Mouse (Mus musculus): ENCODE measurements at regions not wholly inside any gene's neighbourhood (a gene's known extent, or its start where the extent isn't known, plus 50 kb on each side); places are given as distances from the start of the nearest gene placed in this dataset.
A peak's percentile ranks its signal among the peaks of the same experiment; 100 is the strongest.

DNA sequence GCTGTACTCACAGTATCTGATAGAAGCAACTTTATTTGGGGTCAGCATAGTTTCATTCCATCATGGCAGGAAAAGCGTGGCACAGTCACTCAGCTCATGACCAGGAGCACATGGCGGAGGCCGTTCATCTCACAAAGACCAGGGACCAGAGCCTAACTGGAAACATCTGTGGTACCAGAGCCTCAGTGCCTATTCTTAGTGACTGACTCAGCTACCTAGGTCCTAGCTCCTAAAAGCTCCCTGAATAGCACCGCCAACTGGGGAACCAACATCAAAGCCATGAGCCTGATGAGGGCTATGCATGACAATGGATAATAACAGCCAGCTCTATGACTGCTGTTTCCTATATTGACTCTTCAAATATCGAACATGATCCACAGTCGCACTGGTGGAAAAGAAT lies 198.2 kb downstream of the Gm10260 start:
- no peak for DNase-seq (ENCODE audit: low spot score)

DNA sequence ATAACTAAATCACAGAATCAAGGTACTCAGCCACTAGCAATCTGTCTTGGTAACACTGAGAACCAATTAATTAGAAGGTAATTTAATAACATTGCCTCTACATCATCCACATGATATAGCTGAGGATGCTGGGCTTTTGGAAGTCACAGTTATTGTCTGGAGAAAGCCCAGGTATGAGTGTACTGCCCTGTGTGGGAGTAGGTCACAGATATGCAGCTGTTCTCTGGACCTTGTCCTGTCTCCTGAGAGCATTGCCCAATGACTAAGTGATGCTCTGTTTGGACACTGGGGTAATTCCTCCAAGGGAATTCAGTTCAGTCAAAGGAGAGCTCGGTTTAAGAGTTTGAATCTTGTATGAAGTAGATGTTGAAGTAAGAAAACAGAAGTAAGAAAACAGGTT lies 199.6 kb downstream of the Gm10260 start:
- no peak for DNase-seq (ENCODE audit: low spot score)

DNA sequence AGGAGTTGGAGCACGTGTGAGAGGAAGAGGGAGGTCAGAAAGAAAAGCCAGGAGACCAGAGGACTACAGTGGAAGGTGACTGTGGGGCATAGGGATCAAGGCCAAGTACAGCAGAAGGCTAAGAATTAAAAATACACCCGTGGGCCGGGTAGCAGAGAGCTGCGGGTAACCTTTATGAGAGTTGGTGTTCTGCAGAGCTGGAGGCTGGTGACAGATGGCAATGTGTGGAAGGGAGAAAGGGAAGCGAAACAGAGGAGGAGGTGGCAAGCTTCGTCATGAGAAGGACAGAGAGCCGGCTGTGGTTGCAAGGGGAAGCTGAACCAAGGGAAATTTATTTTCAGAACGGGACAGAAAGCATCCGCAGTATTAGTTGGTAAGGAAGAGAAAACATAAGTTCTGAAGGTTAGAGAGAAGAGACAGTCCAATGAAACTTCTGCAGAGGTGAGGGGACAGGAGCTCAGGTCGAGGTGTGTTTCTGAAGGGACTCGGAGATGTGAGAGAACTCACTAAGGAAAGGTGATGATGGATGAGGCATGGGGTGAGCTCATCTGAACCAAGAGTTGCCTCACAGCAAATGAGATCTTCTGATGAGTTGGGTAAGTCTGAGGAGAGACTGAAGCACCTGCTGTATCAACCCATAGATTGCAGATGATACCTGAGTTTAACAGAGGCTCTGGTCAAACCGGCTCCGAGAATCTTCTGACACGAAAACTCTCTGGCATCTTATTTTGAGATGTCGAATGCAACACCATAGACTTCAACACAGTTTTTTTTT lies 200.6 kb downstream of the Gm10260 start:
- no peak for DNase-seq (ENCODE audit: low spot score)

DNA sequence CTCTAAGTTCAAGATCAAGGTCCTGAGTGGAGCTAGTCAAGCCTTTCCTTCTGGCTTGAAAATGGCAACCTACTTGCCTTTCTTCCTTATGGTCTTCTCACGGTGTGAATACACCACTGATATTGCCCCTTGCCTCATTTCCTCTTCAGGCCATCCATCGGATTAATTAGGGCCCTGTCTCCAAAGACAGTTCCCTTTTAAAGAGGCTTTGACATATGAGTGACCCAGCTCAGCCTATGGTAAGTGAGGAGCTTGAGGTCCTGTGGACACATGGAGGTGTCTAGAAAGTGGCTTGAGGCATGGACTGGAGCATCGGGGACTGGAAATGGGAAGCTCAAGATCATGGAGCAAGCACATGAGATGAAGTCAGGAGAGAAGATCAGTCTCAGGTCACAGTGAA lies 201.5 kb downstream of the Gm10260 start:
- no peak for DNase-seq (ENCODE audit: low spot score)

DNA sequence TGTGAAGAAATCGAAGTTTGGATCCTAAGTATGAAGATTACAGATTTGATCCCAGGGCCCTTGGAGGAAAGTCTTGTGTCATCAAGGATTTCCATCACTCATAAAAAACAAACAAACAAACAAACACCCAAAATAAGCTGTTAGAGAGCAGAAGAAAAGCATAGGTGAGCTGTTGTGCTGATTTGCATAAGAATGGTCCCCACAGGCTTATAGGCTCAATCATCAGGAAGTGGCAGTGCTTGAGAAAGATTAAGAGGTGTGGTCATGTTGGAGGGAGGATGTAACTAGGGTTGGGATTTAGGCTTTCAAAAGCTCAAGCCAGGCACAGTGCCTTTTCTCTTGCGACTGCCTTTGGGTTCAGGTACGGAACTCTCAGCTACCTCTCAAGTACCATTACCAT lies 205.1 kb downstream of the Gm10260 start:
- no peak for DNase-seq (ENCODE audit: low spot score)

DNA sequence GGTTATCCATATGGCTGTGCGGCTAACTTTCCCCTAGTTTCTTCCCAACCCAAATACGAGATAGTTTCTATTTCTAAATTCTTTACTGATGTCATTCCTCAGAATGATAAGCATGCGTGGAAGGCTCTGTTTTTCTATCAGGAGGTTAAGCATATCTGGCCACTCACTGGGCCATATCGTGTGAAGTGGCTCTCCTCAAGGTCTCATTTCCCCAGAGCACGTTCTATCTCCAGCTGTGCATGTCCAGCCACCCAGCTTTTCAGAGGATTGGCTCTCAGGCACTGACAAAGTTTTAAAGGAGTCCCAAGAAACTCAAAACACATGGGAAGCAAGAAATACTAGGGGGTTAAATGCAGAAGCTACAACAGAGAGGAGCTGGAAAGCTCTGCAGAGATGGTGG lies 205.8 kb downstream of the Gm10260 start:
- no peak for DNase-seq (ENCODE audit: low spot score)

DNA sequence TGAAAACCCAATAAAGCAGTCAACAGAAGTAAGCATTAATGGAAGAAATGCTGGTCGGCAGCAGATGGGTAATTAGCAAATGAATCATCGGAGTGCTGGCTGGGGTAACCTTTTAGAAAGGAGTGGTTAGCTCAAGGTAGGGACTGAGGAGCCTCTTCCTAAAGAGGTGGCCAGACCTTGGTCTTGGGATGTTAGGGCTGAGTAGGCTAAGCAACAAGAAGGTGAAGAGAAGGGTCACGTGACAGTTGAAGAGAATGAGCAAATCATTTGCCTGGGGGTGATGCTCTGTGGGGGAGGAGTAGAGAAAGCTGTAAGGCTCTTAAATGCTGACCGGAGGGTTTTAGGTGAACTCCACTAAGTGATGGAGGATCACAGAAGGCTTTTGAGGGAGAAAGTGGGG lies 208.2 kb downstream of the Gm10260 start:
- DNase-seq (ENCODE audit: low spot score): no peak

DNA sequence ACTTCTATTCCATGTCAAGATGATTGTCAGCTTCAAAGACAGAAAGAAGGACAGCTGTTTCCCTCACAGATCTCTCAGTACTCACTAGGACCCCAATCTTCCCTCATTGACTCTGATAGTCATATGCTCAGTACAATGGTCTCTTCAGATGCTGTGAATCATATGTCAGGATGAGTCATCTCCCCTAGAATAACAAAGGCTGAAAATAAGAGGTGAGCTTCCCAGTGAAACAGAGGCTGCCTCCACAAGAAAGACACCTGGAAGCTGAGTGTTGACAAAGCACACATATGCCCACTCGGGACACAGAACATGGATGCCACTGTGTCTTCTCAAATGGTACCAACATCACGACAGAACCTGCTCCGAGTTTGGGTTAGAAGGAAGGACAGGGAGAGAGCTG lies 209.6 kb downstream of the Gm10260 start:
- no peak for DNase-seq (ENCODE audit: low spot score)

DNA sequence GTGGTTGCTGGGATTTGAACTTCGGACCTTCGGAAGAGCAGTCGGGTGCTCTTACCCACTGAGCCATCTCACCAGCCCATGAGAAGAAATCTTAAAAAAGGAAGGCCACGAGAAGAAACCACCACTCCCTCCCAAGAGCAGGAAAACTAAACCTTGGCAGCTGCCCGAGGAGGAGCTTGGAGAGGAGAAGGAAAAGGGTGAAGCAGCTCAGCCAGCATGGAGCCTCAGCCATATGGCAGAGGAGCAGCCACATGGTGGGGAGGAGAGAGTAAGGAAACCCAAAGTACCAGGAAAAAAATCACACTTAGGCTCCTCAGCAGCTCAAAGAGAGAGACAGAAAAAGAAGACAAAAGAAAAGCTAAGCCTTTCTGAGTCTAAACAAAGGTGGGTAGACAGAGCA lies 210.3 kb downstream of the Gm10260 start:
- DNase-seq (ENCODE audit: low spot score): no peak

DNA sequence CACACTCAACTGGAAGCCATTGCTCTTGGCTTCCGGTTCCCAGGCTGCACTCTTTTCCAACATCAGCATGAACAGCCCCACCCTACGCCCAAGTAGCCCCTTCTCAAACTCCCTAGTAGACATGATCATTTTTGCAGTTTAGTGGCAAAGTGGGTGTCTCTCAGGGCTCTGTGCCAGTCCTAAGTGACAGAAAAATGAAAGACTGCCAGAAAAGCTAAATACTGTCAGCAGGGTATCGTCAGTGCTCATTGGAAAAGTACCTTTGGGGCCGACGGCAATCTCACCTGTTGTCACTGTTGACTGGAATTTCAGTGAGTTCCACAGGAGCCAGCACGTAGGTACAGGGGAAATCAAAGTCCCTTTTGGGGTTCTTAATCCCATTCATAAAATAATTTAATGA lies 211.0 kb downstream of the Gm10260 start:
- no peak for DNase-seq (ENCODE audit: low spot score)

DNA sequence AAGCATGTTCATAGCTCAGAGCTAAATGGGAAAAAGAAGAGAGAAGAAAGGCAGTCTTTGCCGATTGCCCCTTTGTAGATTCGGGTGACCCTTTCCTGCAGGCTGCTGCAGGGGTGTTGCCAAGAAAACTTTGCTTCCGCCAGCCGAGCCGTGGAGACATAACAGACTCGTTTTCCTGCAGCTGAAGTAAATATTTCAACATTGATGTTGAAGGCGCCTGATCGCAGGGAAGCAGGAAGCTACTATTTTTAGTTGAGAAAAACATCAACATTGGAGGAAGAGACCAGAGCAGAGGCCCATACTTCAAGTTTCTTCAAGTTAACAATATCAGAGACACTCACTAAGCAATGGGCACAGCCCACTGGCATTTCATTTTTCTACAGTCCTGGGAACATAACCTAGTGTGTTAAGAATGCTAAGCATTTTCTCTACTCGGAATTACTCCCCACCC lies 211.9 kb downstream of the Gm10260 start:
- DNase-seq (ENCODE audit: low spot score): peak; percentile 43

DNA sequence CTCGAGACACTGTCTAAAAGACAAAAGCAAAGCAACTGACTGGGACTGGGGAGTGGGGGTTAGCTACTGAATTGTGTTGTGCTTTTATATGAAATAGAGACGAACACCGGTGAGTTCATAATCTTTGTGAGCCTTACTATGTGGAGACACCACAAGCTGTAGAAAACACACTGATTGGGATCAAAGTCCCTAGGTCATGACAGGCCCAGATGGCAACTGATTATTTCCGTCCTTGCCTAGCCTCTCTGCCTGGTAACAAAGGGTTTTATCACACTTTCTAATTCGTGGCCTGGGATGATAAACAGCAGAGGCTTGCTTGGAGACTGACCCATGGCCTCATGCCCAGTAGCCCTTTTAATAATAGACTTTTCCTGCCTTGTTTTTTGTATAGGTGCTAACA lies 213.5 kb downstream of the Gm10260 start:
- no peak for DNase-seq (ENCODE audit: low spot score)

DNA sequence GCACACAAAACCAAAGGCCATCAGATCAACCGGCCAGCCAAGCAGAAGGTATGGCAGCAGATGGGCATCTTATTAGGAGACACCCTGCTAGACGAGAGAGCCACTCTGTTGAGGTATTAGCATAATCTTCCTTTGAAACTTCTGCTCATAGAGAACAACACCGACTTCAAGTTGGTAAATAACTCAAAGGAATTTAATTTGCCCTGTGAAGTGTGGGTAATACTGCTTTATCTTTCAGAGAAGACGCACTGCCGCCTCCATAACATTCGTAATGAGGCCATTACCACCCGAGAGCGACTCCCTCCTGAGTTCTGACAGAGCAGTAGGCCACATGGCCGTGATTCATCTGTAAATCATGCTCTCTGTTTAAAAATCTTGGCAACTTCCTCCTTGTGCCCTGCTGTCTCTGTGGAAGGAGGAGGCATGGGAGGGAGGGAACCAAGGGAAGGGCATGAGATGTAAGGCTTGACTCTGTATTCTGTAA lies 214.4 kb downstream of the Gm10260 start:
- no peak for DNase-seq (ENCODE audit: low spot score)

DNA sequence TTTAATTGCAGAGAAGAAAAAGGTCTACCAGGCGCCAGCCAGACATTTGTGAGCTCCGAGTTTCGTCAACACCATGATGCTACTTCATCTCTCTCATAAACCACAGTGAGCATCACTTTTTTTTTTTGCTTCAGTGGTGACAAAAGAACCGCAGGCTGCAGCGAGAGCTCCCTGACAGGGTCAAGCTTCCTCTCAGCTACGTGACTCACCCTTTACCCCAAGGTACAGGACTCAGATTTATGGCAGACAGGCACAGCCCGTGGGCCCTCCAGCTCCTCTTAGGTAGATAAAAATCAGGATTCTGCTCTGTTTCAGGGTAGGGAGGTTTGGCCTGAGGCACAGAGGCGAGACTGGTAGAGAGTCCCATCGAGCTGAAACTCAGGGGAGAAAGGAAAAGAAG lies 220.7 kb downstream of the Gm10260 start:
- no peak for DNase-seq (ENCODE audit: low spot score)

DNA sequence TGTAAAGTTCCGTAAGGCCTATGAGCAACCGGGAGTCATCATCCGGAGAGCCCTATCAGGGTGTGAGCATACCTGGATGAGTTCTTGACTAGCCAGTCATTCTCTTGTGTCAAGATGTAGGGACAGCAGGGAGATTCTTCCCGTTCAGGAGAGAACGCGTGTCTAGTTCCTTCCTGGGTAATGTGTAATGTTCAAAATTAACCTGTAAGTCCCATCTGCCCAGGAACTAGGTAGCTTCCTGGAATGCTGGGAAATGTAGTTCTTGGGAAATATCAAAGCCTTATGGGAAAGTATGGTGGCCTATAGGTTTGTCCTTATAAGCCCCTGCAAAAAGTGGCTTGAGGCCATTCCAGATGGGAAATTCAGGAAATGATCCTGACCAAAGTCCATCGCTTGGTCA lies 222.0 kb downstream of the Gm10260 start:
- no peak for DNase-seq (ENCODE audit: low spot score)

DNA sequence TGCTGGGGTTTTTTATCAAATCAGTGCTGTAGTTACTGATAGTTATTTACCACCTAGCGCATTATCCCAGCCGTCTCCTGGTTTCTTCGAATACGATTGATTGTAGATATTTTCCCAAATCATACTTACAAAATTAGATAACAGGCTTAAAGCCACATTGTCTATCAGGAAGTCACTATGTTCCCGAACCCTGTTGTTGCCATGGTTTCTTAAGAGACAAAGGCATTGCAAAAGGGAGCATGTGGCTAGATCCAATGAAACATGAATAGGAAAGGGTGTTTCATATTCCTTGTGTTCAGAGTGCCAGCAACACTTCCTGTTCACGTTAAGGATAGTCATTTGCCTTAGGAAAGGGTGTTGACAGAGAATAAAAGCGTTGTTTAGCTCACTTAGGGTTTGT lies 222.7 kb downstream of the Gm10260 start:
- no peak for DNase-seq (ENCODE audit: low spot score)

DNA sequence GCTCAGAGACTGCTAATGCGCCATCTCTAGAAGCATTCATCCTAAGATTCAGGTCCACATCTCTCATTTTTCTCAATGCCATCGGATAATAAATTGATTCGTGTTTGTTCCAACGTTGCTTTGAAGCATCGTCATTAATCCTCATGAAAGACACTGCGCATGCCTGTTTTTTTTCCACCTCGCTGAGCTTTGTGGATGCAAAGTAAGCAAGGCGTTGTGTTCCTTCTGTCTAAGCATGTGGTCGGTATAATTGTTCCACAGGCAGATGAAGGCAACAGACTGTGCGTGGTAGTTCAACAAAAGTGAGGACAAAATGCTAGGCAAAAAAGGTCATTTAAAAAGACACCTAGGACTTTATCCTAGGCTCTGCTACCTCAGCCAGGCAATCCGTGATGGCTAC lies 223.2 kb downstream of the Gm10260 start:
- no peak for DNase-seq (ENCODE audit: low spot score)

DNA sequence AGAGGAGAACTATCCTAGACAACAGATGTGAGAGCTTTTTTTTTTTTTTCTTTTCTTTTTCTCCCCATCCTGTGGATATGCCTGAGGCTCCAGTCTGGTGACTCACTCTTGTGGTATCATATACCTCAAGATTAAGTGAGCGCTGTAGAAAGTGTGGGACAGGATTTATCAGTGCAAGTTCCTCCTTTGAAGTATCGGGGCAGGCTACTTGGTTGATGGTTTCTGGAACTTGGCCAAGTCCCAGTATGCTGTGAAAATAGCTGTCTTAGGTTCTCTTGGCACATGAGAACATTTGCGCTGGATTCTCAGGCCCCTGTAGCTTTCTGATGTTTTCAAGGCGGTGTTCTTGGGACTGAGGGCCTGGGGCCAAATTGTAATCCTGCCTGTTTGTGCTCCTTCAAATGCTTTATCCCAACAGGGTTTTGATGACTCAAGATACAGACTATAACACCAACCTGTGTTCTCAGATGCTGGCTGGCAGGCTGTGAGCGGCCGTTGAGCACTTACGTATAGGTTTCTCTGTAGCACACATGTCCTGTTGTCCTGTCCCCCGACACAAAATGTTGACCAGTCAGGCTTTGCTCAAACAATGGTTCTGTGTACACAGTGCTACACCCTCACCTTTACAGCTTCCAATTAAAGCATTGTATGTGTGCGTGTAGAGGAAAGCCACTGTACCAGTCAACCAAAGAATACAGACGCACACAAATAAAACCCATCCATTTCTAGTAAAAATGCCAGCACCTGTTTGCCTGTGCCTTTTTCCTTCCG lies 226.4 kb downstream of the Gm10260 start:
- DNase-seq (ENCODE audit: low spot score): no peak

DNA sequence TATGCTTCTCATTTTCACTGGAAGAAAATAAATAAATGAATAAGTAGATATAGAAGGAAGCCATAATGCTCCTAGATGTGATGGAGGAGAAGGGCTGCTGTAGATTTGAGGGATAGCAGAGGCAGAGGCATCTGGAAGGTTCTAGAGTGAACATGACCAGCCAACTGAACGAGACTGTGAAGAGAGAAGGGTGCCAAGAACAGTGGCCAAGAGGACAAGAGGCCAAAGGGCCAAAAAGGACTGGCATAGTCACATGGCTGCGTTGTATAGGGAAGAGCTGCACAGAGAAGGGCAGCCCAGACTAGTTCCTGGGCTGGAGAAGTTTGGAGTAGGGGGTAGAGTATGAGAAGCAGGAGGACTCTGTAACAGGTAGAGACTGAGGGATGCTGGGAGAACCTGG lies 229.3 kb downstream of the Gm10260 start:
- no peak for DNase-seq (ENCODE audit: low spot score)

DNA sequence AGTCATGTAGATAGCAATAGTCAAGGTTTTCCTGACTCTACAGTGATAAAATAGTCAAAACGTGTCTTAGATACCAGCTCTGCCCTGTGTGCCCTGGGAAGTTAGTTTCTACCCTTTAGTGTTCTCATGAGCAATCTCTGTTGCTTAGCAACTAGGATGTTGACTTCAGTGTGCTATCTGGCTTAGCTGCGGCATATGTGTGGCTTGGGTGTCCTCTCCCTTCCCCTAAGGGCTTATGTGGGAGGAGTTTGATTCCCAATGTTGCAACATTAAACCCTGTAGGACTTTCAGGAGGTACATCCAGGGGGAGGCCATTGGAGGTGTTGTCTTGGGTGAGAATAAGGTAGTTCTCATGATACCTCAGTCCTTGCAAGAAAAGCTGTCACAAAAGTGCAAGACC lies 229.9 kb downstream of the Gm10260 start:
- no peak for DNase-seq (ENCODE audit: low spot score)

DNA sequence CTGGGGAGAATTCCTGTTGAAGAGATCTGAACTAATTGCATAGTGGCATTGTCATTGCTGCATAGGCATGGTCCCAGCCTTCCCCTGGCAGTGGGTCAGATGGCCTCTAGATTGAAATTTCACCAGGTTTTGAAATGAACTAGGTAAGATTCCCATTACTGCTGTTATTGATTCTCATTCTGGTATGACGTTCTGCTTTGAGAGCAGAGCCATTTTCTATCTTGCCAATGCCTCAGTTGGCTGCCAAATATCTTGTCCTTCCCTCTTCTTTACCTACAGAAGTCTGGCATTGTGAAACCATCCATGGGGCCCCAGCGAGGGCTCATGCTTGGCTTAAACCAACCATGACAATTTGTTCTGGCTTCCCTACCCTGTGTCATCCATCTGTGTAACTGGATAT lies 232.5 kb downstream of the Gm10260 start:
- no peak for DNase-seq (ENCODE audit: low spot score)

DNA sequence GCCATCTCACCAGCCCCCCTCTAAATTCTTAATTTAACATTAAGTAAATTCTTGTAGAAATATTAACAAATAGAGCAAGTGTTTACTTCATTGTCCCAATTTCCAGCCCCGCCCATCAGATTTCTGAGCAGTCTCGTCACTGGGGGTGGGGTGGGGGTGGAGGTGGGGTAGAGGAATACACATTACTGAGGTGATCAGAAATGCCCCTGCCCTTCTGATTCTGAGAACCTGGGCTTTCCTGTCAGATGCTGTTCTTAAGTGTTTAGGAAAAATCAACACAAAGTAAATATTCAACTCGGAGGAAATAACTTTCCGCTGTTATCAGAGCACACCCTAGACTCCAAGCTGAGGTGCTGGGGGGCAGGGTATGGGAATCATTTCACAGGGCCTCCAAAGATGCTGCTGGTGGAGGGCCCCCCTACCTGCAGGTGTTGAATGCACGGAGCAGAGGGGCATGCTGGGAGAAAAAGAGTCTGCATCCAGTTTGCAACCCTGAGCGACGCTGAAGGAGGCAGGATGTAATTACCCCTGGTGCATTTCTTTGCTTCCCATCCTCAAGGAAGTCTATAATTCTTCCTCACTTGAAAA lies 235.5 kb downstream of the Gm10260 start:
- DNase-seq (ENCODE audit: low spot score): no peak
